In the genomic region with DNA sequence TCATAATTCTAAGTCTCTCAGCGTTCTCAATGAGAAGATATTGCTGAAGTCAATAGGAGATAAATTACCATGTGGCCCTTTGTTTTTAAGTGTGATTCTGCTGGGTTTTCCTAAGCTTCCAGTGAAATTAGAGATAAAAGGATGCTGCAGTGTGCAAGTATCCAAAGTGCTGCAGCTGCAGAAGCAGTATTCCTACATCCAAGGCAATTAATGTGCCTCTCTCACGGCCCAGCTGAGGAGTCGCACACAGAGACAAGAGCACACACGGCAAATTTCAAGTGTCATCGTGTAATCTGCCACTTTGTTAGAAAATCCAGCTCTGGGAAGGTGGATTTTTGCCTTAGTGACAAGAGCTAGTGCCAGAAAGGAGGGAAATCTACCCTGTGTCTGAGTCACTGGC, we compare ENCODE assay signal across 28 mouse cellular contexts.
"Had no signal": no experiment of that assay in that cellular context is flagged by ENCODE, and none has a peak within 500 bp of the region (broad histone marks: within the 10 kb centered on the region; RNA-seq: fewer than 3 reads in every experiment).

No protein-coding gene starts in this region.

- H3K9me3 ChIP-seq: heart, embryonic 13.5 days; heart, embryonic 15.5 days; hindbrain, embryonic 13.5 days; hindbrain, embryonic 15.5 days; kidney, embryonic 15.5 days; limb, embryonic 10.5 days; limb, embryonic 12.5 days; liver, embryonic 13.5 days; liver, embryonic 15.5 days had no signal

- H3K4me2 ChIP-seq: heart, embryonic 11.5 days; heart, embryonic 13.5 days; heart, embryonic 15.5 days; hindbrain, embryonic 13.5 days; hindbrain, embryonic 15.5 days; kidney, embryonic 15.5 days; limb, embryonic 12.5 days; liver, embryonic 11.5 days; liver, embryonic 13.5 days; liver, embryonic 15.5 days had no signal

- DNase-seq: gastrocnemius, postnatal 14 days; gastrocnemius, postnatal 36 days; heart, adult 11 months; heart, adult 2 months; heart, postnatal 14 days; heart, postnatal 36 days; kidney, adult 11 months; kidney, adult 2 months; kidney, adult 9 months; kidney, postnatal 14 days; kidney, postnatal 4 days; liver; liver, embryonic 13.5 days had no signal

- H3K4me3 ChIP-seq: heart, adult 2 months; heart, embryonic 13.5 days; heart, embryonic 15.5 days; hindbrain, embryonic 13.5 days; hindbrain, embryonic 15.5 days; kidney, embryonic 15.5 days; layer of hippocampus, adult 2 months; left cerebral cortex, adult 2 months; limb, embryonic 10.5 days; limb, embryonic 12.5 days; liver, embryonic 13.5 days; liver, embryonic 15.5 days had no signal

- H3K36me3 ChIP-seq: heart, embryonic 13.5 days; heart, embryonic 15.5 days; hindbrain, embryonic 13.5 days; hindbrain, embryonic 15.5 days; kidney, embryonic 15.5 days; limb, embryonic 10.5 days; limb, embryonic 12.5 days; liver, embryonic 13.5 days; liver, embryonic 15.5 days had no signal

- H3K4me1 ChIP-seq: heart, embryonic 13.5 days; heart, embryonic 15.5 days; hindbrain, embryonic 15.5 days; kidney, embryonic 15.5 days; limb, embryonic 10.5 days; limb, embryonic 12.5 days; liver, embryonic 13.5 days; liver, embryonic 15.5 days had no signal

- ATAC-seq: hindbrain, postnatal 0 days; intestine, embryonic 16.5 days had no signal

- H3K27me3 ChIP-seq: heart, embryonic 13.5 days; heart, embryonic 15.5 days; hindbrain, embryonic 13.5 days; hindbrain, embryonic 15.5 days; kidney, embryonic 15.5 days; limb, embryonic 12.5 days; liver, embryonic 13.5 days; liver, embryonic 15.5 days had no signal

- H3K27ac ChIP-seq: heart, adult 2 months; heart, embryonic 13.5 days; heart, embryonic 15.5 days; hindbrain, embryonic 13.5 days; hindbrain, embryonic 15.5 days; hindbrain, postnatal 0 days; kidney, embryonic 15.5 days; kidney, postnatal 0 days; layer of hippocampus, adult 2 months; left cerebral cortex, adult 2 months; limb, embryonic 10.5 days; limb, embryonic 12.5 days; liver, embryonic 13.5 days; liver, embryonic 15.5 days had no signal

- H3K9ac ChIP-seq: heart, embryonic 13.5 days; heart, embryonic 15.5 days; hindbrain, embryonic 13.5 days; hindbrain, embryonic 15.5 days; kidney, embryonic 15.5 days; limb, embryonic 12.5 days; liver, embryonic 13.5 days; liver, embryonic 15.5 days had no signal
